Mouse (Mus musculus) kidney, postnatal 10 days (tissue): ENCODE results near the gene Dusp15.

ENCODE experiments used
- DNase-seq: peaks from one replicate; pipeline ENCODE4 v3.0.0; 2021; ENCODE audit warnings: mixed read lengths

The Dusp15 gene

GRCm38 (mm10) chr2:152951065-152951849, at the start of gene Dusp15:
Dusp15 (minus strand) TSS chr2:152951698.
- peak; percentile 53 for DNase-seq

GRCm38 (mm10) chr2:152997046-152997445, 45.5 kb upstream of the Dusp15 start:
- peak; percentile 33 for DNase-seq

- DNase-seq, result no peak
Observed at GRCm38 (mm10) chr2:152991529-152991928, 40.0 kb upstream of the Dusp15 start.

- no peak for DNase-seq
Observed at GRCm38 (mm10) chr2:152985582-152985981, 34.1 kb upstream of the Dusp15 start.

- DNase-seq, result no peak
Observed at GRCm38 (mm10) chr2:152976991-152977390, 25.5 kb upstream of the Dusp15 start.

GRCm38 (mm10) chr2:152965555-152965954, 14.1 kb upstream of the Dusp15 start:
- DNase-seq, result no peak

- DNase-seq, result peak; percentile 84
Observed at GRCm38 (mm10) chr2:152962091-152962793, 10.7 kb upstream of the Dusp15 start, which contains the start of gene Ttll9. Ttll9 (plus strand) TSS chr2:152962485.

- DNase-seq, result peak; percentile 35
Observed at GRCm38 (mm10) chr2:152958116-152958515, 6.6 kb upstream of the Dusp15 start.

- DNase-seq, result peak; percentile 15
Observed at GRCm38 (mm10) chr2:152951850-152952720, 587 bp upstream of the Dusp15 start.

- DNase-seq, result peak; percentile 12
Observed at GRCm38 (mm10) chr2:152950358-152951064, 987 bp downstream of the Dusp15 start.

- DNase-seq, result no peak
Observed at GRCm38 (mm10) chr2:152948438-152949020, 3.0 kb downstream of the Dusp15 start.

GRCm38 (mm10) chr2:152947098-152947497, 4.4 kb downstream of the Dusp15 start:
- peak; percentile 36 for DNase-seq

GRCm38 (mm10) chr2:152944013-152944412, 7.5 kb downstream of the Dusp15 start:
- DNase-seq, result no peak

GRCm38 (mm10) chr2:152943568-152943967, 7.9 kb downstream of the Dusp15 start:
- DNase-seq, result peak; percentile 6

- peak; percentile 48 for DNase-seq
Observed at GRCm38 (mm10) chr2:152942898-152943515, 8.5 kb downstream of the Dusp15 start.

GRCm38 (mm10) chr2:152941776-152942175, 9.7 kb downstream of the Dusp15 start:
- DNase-seq, result no peak

- DNase-seq, result peak; percentile 17
Observed at GRCm38 (mm10) chr2:152941106-152941505, 10.4 kb downstream of the Dusp15 start.

GRCm38 (mm10) chr2:152939846-152940245, 11.7 kb downstream of the Dusp15 start:
- DNase-seq, result peak; percentile 66

- peak; percentile 81 for DNase-seq
Observed at GRCm38 (mm10) chr2:152933614-152934013, 17.9 kb downstream of the Dusp15 start.

GRCm38 (mm10) chr2:152933048-152933447, 18.4 kb downstream of the Dusp15 start, which contains the start of gene Foxs1:
Foxs1 (minus strand) TSS chr2:152933208.
- peak; percentile 80 for DNase-seq

- DNase-seq, result peak; percentile 57
Observed at GRCm38 (mm10) chr2:152931456-152932160, 19.9 kb downstream of the Dusp15 start.
